Mouse (Mus musculus) subcutaneous adipose tissue, adult 2 months (tissue): ENCODE data around the gene Vmn1r189. TPM values are rescaled to one million over a fixed set of nuclear protein-coding genes. Genes with fewer than 3 reads are reported as not detected.

Source experiments
- polyA plus RNA-seq: library from polyadenylated mRNA; depleted of rRNA; stranded (reverse); fragments of >200 nt; gene quantifications from 2 replicates; pipeline ENCODE4 v1.2.3, GENCODE M21; 2012; ENCODE audit warnings: low replicate concordance; rRNA removed

The Vmn1r189 gene
- not detected in 2 replicates for polyA plus RNA-seq

DNA sequence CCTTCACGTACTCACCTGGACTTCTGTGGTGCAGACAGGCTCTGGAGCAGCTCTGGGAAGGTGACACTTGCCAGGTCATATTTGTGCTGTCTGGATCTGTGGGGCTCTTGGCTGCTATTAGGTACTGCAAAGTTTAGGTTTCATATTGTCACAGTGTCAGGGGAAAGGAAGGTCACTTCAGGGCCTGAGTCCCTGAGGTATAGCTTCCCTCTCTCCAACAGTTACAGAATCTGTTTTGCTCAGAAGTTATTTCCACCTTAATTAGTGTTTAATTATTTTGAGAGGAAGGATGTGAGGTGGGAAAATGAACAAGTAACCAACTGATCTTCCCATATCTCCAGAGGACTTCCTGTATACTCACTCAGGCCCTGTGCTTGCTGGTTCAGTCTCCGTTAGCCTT, at the start of gene Vmn1r189:
TSS of gene Vmn1r189 (minus strand) at position 101 of the 400 bp plus-strand sequence.

DNA sequence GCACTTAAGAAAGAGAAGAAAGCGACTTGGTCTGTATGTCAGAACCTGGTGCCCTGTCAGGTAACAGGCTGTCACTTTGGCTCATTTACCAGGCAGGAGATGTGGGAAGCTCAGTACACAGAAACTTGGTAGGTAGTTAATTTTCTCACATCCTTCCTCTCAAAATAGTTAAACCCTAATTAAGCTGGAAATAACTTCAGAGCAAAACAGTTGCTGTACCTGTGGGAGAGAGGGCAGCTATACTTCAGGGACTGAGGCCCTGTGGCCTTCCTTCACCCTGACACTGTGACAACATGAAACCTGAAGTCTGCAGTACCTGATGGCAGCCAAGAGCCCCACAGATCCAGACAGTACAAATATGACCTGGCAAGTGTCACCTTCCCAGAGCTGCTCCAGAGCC, 21.5 kb downstream of the Vmn1r189 start, which contains the start of gene Vmn1r188:
TSS of gene Vmn1r188 (plus strand) at position 301 of the 400 bp plus-strand sequence.

Other genes starting within 250 kb of the Vmn1r189 start
- 0.59 and 3.6 TPM in 2 replicates for gene Zfp184, start 160.7 kb downstream of the Vmn1r189 start, polyA plus RNA-seq
- not detected in 2 replicates for gene Pom121l2, start 124.6 kb downstream of the Vmn1r189 start, polyA plus RNA-seq
- 1.0 TPM in 1 of 2 replicates, not detected in the other for gene Prss16, start 96.1 kb downstream of the Vmn1r189 start, polyA plus RNA-seq
- 0.80 and 14.4 TPM in 2 replicates for gene Hist1h2ah, start 70.3 kb downstream of the Vmn1r189 start, polyA plus RNA-seq
- gene Hist1h2bk, start 70.0 kb downstream of the Vmn1r189 start, polyA plus RNA-seq = 2.3 and 12.2 TPM in 2 replicates
- 11.9 and 12.9 TPM in 2 replicates for gene Hist1h4i, start 64.5 kb downstream of the Vmn1r189 start, polyA plus RNA-seq
- gene Hist1h2ag, start 62.9 kb downstream of the Vmn1r189 start, polyA plus RNA-seq = 3.7 TPM in 1 of 2 replicates, not detected in the other
- gene Hist1h2bj, start 62.6 kb downstream of the Vmn1r189 start, polyA plus RNA-seq = 4.6 and 8.5 TPM in 2 replicates
- gene Vmn1r188, start 21.4 kb downstream of the Vmn1r189 start, polyA plus RNA-seq = not detected in 2 replicates
- not detected in 2 replicates for gene Vmn1r191, start 78.1 kb upstream of the Vmn1r189 start, polyA plus RNA-seq
- gene Vmn1r192, start 85.3 kb upstream of the Vmn1r189 start, polyA plus RNA-seq = not detected in 2 replicates
- not detected in 2 replicates for gene Vmn1r193, start 117.3 kb upstream of the Vmn1r189 start, polyA plus RNA-seq
- gene Vmn1r194, start 138.4 kb upstream of the Vmn1r189 start, polyA plus RNA-seq = not detected in 2 replicates
- gene Vmn1r195, start 164.7 kb upstream of the Vmn1r189 start, polyA plus RNA-seq = not detected in 2 replicates
- not detected in 2 replicates for gene Vmn1r196, start 184.1 kb upstream of the Vmn1r189 start, polyA plus RNA-seq
- not detected in 2 replicates for gene Vmn1r197, start 218.8 kb upstream of the Vmn1r189 start, polyA plus RNA-seq
- not detected in 2 replicates for gene Vmn1r198, start 244.5 kb upstream of the Vmn1r189 start, polyA plus RNA-seq